Mouse (Mus musculus): ENCODE data around the gene Sox2.

The Sox2 gene

GRCm38 (mm10) chr3:34643536-34644115 is 6.6 kb upstream of the Sox2 start:
- DNase-seq (ENCODE audit: low spot score in 2 of 2), result no peak

GRCm38 (mm10) chr3:34646169-34646568 is 4.0 kb upstream of the Sox2 start:
- no peak for DNase-seq (ENCODE audit: low spot score in 2 of 2)

GRCm38 (mm10) chr3:34647688-34648087 is 2.5 kb upstream of the Sox2 start:
- peak; percentile 79 to 85 for DNase-seq (ENCODE audit: low spot score in 2 of 2)

GRCm38 (mm10) chr3:34648105-34648832 is 1.9 kb upstream of the Sox2 start:
- DNase-seq (ENCODE audit: low spot score in 2 of 2), result no peak

- DNase-seq (ENCODE audit: low spot score in 2 of 2), result no peak
Measured at GRCm38 (mm10) chr3:34648833-34649719, 1.1 kb upstream of the Sox2 start.

- DNase-seq (ENCODE audit: low spot score in 2 of 2), result no peak
Measured at GRCm38 (mm10) chr3:34650621-34651361, 586 bp downstream of the Sox2 start.

GRCm38 (mm10) chr3:34651486-34652170 is 1.4 kb downstream of the Sox2 start:
- DNase-seq (ENCODE audit: low spot score in 2 of 2), result no peak

GRCm38 (mm10) chr3:34652616-34653015 is 2.4 kb downstream of the Sox2 start:
- peak in 1 of 2 experiments; percentile 5 for DNase-seq (ENCODE audit: low spot score in 2 of 2)

- peak in 1 of 2 experiments; percentile 2 for DNase-seq (ENCODE audit: low spot score in 2 of 2)
Measured at GRCm38 (mm10) chr3:34653235-34653976, 3.2 kb downstream of the Sox2 start.

GRCm38 (mm10) chr3:34653977-34654500 is 3.8 kb downstream of the Sox2 start:
- DNase-seq (ENCODE audit: low spot score in 2 of 2), result no peak

GRCm38 (mm10) chr3:34654781-34655180 is 4.6 kb downstream of the Sox2 start:
- no peak for DNase-seq (ENCODE audit: low spot score in 2 of 2)

GRCm38 (mm10) chr3:34655311-34656075 is 5.3 kb downstream of the Sox2 start:
- no peak for DNase-seq (ENCODE audit: low spot score in 2 of 2)

GRCm38 (mm10) chr3:34656153-34656552 is 5.9 kb downstream of the Sox2 start:
- DNase-seq (ENCODE audit: low spot score in 2 of 2), result no peak

- no peak for DNase-seq (ENCODE audit: low spot score in 2 of 2)
Measured at GRCm38 (mm10) chr3:34656813-34657700, 6.9 kb downstream of the Sox2 start.

- DNase-seq (ENCODE audit: low spot score in 2 of 2), result no peak
Measured at GRCm38 (mm10) chr3:34657701-34658090, 7.5 kb downstream of the Sox2 start.

- no peak for DNase-seq (ENCODE audit: low spot score in 2 of 2)
Measured at GRCm38 (mm10) chr3:34658241-34658965, 8.2 kb downstream of the Sox2 start.

- no peak for DNase-seq (ENCODE audit: low spot score in 2 of 2)
Measured at GRCm38 (mm10) chr3:34658966-34659535, 8.8 kb downstream of the Sox2 start.

Data from frontal cortex, postnatal 25 days (tissue).